Mouse (Mus musculus): ENCODE results near the gene Cd48. TPM values are rescaled to one million over a fixed set of nuclear protein-coding genes. Genes with fewer than 3 reads are reported as not detected.

Cd48 gene
- 110 and 113 TPM in 2 replicates for total RNA-seq (2017)

DNA sequence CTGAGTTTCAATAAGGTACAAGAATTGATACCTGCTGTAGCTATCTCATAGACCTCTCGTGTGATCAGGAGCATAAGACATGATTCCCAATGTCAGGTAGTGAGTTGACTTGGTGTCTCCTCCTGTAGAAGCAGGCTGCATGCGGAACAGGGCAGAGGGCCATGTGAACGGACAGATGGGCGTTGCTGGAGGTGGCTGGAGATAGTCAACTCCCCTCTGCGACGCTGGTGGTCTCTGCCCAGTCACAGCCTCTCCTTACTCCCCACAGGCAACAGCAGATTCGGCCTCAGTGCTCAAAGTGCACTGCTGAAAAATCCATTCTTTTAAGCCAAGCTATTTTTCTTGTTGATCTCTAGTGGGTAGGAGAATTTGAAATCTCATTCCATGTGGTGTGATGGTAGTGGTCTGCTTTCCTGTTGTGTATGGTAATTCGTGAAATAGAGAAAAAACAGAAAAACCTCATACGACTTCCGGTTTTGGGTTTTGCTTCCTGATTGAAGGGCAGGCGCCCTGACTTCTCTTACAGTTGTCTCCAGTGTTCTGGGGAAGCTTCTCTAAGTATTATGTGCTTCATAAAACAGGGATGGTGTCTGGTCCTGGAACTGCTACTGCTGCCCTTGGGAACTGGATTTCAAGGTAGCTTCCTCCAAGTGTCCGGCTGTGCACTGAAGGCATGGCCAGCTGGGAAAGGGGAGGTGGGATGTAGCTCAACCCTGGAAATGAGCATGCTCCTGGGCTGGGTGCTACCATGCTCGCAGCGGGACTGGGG is at the start of gene Cd48:
TSS of gene Cd48 (plus strand) at position 479 of the 769 bp plus-strand sequence.
- peak; percentile 25; the same call in 1 of the 2 replicates for ATAC-seq (ENCODE audit: extremely low read depth, insufficient number of reproducible peaks, low FRiP score, poor library complexity, severe bottlenecking)

DNA sequence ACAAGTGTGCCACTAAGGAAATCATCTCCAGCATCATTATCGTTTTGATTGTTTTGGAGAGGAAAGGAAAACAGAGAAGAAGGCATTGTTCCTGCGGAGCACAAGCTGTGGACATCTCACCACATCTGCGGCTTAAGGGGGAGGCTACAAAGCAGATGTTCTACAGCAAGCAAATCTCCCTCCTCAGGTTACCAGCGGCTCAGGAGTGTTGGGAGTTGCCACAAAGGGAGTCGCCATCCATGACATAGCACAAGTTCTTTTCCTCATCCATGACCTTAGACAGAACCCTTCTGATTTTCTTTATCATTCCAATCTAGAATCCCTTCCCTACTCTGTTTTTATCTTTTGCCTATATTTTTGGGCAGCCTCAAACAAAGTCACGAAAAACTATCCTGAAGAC is 46.1 kb upstream of the Cd48 start:
- no peak for ATAC-seq (ENCODE audit: extremely low read depth, insufficient number of reproducible peaks, low FRiP score, poor library complexity, severe bottlenecking)

- ATAC-seq (ENCODE audit: extremely low read depth, insufficient number of reproducible peaks, low FRiP score, poor library complexity, severe bottlenecking), result no peak
These were observed 44.7 kb upstream of the Cd48 start for GRCm38 (mm10) chr1:171637101-171637500.

DNA sequence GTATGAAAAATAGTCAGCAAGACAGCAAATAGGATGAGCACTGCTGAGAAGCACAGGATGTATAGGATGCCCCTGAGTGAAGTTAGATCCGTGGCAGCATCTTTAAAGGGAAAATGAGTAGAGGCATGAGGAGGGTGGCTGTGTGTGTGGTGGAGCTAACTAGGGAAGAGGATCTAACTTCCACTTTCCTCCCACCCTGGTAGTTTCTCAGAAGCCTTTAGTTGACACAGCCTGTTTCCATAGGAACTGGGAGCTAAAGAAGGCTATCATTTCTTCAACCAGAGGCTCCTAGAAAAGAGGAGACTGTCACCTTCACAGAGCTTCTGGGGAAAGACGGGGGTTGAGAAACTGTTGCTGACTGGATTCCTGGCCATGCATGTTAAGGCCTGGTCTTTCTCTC is 43.1 kb upstream of the Cd48 start:
- ATAC-seq (ENCODE audit: extremely low read depth, insufficient number of reproducible peaks, low FRiP score, poor library complexity, severe bottlenecking), result no peak

- ATAC-seq (ENCODE audit: extremely low read depth, insufficient number of reproducible peaks, low FRiP score, poor library complexity, severe bottlenecking), result no peak
These were observed 41.0 kb upstream of the Cd48 start for GRCm38 (mm10) chr1:171640796-171641195.

DNA sequence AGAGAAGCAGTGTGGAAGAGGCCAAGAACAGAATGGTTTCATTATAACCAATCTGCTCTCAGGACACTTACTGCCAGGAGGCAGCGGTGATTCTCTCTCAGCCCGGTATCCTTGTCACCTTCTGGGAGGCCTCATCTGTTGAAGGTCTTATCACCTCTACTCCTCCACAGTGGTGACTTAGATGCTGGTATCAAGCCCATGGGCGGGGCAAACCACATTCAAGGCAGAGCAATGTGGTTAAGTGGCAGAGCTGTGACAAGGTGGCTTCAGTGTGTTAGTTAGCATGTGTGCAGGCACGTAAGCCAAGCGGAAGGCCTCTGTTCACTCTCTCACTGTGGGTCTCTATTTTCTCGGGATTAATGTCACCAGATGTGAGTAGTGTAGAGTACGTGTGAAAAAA is 38.2 kb upstream of the Cd48 start:
- peak; percentile 39; the same call in 1 of the 2 replicates for ATAC-seq (ENCODE audit: extremely low read depth, insufficient number of reproducible peaks, low FRiP score, poor library complexity, severe bottlenecking)

DNA sequence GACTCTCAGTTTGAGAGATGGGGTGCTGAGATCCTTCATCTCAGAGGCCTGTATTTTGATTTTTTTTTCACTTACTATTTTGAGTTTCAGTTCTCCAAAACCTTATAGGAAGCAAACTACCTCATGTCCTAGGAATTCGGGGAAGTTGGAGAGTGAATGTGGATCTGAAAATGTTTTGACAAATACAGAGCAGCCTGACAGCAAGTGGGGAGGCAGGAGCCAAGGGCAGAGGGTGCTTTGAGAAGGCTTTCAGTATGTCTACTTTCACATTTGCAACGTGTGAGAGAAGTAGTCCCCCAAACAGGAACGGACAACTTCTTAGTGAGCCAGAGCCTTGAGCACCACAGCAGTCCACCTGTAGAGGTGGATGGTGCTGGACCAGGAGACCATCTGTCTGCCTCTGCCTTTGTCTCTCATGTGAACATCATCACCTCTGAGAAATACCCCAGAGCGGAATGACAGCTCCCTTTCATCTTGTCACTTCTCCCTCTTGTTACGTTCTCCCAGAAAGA is 35.3 kb upstream of the Cd48 start:
- ATAC-seq (ENCODE audit: extremely low read depth, insufficient number of reproducible peaks, low FRiP score, poor library complexity, severe bottlenecking), result no peak

GRCm38 (mm10) chr1:171647716-171648115 is 34.1 kb upstream of the Cd48 start:
- ATAC-seq (ENCODE audit: extremely low read depth, insufficient number of reproducible peaks, low FRiP score, poor library complexity, severe bottlenecking), result 0 out of 2 replicates have a peak, but pooled peaks have one; percentile 23

GRCm38 (mm10) chr1:171648840-171649239 is 33.0 kb upstream of the Cd48 start:
- ATAC-seq (ENCODE audit: extremely low read depth, insufficient number of reproducible peaks, low FRiP score, poor library complexity, severe bottlenecking), result peak; percentile 62; the same call in 1 of the 2 replicates

DNA sequence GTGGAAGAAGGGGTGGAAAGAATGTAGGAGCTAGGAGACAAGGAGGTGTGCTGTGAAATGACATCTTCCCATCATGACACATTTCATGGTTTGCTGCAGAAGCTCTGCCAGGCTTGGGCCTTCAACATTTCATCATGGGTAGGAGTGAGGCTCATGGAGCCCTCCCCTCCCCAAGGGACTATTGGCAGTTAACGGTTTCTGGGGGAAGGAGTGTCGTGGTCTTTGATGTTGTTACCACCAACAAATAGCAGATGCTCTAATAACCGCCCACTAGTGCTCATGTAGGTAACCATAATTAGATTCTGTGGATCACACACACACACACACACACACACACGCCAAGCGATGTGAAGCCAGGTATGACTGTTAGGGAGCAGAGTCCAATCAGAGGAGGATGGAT is 29.1 kb upstream of the Cd48 start, which contains the start of gene Slamf7:
TSS of gene Slamf7 (minus strand) at position 302 of the 400 bp plus-strand sequence.
- no peak for ATAC-seq (ENCODE audit: extremely low read depth, insufficient number of reproducible peaks, low FRiP score, poor library complexity, severe bottlenecking)

DNA sequence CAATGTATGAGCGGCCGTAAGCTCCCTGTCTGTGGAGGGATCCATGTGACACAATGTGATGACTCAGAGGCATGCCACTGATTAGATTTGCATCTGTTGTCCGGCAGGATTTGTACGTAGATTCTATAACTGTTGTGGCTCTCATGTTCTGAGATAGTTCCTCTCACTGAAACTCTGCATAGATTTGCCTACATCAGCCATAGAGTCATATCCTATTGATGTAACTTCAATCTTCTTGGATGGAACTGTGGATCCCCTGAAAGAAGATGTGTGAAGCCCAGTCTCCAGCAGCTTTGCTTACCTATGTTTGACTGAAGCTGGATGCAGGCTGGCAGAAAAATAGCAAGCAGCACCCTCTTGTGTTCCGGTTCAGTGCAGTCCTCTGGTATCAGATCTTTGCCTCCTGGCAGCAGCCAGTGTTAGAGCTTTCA is 23.2 kb upstream of the Cd48 start:
- ATAC-seq (ENCODE audit: extremely low read depth, insufficient number of reproducible peaks, low FRiP score, poor library complexity, severe bottlenecking), result peak; percentile 53

DNA sequence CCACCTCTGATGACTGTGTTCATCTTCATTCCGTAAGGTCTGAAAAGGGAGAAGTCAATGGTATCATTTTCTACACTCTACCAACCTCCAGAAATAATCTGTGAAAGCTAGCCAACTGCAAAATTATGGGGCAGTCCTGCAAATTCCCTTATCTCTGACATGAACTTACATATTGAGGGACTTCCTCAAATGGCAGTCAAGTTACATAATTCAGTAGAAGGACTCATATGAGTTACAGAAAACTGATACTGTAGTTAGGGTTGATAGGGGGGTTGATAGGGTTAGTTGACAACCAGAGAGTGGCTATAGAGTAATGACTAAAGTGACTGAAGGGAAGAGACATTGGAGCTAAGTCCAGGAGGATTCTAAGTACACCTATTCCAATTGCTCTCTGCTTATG is 21.4 kb upstream of the Cd48 start:
- ATAC-seq (ENCODE audit: extremely low read depth, insufficient number of reproducible peaks, low FRiP score, poor library complexity, severe bottlenecking), result no peak

DNA sequence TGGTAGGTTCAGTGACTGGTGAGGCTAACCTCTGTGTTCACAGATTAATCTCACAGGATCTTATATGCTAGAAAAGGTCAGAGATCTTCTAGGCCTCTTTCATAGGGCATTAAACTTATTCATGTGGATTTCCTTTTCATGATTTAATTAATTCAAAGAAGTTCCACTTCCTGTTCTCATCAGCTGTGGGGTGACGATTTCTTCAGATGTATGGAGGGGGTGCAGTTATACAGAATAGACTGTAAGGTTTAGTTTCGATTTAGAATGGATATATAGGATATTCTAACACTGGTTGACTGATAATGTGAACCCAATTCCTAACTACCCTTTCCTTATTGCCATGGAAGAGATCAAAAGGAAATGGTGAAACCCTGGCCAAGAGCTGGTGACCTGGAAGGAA is 20.3 kb upstream of the Cd48 start:
- ATAC-seq (ENCODE audit: extremely low read depth, insufficient number of reproducible peaks, low FRiP score, poor library complexity, severe bottlenecking), result no peak

DNA sequence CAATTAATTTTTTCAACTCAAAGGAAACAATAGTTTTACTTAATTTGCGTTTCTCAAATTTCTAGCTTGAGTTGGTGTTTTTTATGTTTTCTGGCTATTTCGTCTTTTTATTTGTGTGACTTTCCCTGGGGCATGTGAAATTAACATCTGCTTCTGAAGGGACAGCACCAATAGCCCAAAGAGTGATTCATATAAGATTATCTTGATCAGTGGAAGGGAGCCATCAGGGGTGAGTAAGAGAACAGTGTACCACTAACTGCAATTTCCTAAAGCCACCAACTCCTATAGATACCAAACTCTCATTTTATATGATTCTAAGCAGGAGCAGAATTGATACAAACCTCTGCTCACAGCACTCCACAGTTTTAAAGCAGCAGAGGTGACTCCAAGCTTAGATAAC is 18.1 kb upstream of the Cd48 start:
- no peak for ATAC-seq (ENCODE audit: extremely low read depth, insufficient number of reproducible peaks, low FRiP score, poor library complexity, severe bottlenecking)

GRCm38 (mm10) chr1:171666350-171666749 is 15.5 kb upstream of the Cd48 start:
- no peak for ATAC-seq (ENCODE audit: extremely low read depth, insufficient number of reproducible peaks, low FRiP score, poor library complexity, severe bottlenecking)

DNA sequence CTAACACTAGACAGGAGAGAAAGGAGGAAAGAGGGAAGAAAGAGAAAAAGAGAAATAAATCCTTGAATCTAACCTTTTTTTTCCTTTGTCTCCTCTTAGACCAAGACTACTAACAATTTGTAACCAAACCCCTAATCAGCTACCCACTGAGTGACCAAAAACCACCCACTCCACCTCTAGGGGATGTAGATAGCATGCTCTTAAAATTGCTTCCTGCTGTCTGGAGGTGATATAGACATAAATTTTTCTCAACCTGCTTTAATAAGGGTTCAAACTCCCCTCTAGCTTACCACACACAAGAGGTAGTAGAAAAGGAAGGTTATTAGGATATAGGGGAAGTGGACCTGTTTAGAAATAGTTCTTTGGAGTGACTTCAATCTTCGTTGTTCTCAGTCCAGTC is 14.6 kb upstream of the Cd48 start:
- ATAC-seq (ENCODE audit: extremely low read depth, insufficient number of reproducible peaks, low FRiP score, poor library complexity, severe bottlenecking), result no peak

DNA sequence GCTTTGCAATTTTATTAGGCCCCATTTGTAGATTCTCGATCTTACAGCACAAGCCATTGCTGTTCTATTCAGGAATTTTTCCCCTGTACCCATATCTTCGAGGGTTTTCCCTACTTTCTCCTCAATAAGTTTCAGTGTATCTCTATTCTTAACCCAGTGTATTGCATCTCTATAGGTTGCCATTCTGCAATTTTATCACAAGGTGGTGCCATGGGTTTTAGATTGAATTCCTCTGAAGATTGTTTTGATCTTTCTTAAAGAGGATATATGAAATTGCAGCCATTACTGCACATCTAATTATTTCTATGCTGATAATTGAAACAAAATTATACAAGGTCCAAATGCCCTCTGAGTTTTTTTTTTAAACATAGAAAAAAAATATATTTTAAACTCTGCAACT is 9.4 kb upstream of the Cd48 start:
- ATAC-seq (ENCODE audit: extremely low read depth, insufficient number of reproducible peaks, low FRiP score, poor library complexity, severe bottlenecking), result peak; percentile 41; the same call in 1 of the 2 replicates

GRCm38 (mm10) chr1:171672854-171673475 is 8.8 kb upstream of the Cd48 start:
- no peak for ATAC-seq (ENCODE audit: extremely low read depth, insufficient number of reproducible peaks, low FRiP score, poor library complexity, severe bottlenecking)

DNA sequence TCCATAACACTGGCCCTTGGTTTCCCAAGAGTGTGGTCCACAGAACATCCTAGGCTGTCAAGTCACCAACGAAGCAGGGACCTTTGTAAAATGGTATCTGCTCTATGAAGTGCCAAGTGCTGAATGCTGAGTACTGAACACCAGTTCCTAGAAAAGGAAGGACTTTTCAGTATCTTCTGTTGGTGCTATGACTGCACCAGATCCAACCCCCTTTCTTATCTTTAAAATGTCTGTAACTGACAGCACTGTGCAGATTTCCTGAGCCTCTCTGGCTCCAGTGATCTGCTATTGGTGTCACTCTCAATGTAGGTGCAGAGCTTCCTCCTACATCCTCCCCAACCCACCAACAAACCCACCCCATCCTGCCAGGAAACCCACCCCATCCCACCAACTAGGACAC is 7.3 kb upstream of the Cd48 start:
- ATAC-seq (ENCODE audit: extremely low read depth, insufficient number of reproducible peaks, low FRiP score, poor library complexity, severe bottlenecking), result no peak

- no peak for ATAC-seq (ENCODE audit: extremely low read depth, insufficient number of reproducible peaks, low FRiP score, poor library complexity, severe bottlenecking)
These were observed 4.1 kb upstream of the Cd48 start for GRCm38 (mm10) chr1:171677721-171678120.
